Mouse (Mus musculus) CD8-positive naive resting alpha-beta T cell, adult 2 months (primary cell): ENCODE results near the gene Enho.

ENCODE experiments used
- DNase-seq, 2 experiments: peaks; one replicate each; pipeline ENCODE4 v3.0.0; 2022; ENCODE audit warnings: low read depth in 2 of 2, low spot score in 2 of 2

Enho gene

DNA sequence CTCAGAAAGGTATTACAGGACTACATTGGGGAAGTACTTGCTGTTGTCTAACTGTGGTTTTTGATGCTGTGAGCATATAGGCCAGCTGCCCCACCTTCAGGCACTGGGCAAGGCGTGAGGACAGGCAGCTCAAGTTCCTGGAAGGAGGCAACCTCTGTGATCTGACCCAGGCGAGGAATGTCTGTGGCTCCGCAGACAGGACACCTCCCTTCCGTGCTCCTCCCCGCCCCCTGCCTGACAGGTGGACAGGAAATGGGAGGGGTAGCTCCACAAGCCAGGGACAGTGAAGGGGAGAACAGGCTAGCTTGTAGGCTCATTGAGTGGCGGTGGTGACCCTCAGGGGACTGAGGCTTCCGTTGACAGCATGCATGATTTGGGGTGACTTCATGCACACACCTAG, 24.4 kb upstream of the Enho start:
- no peak for DNase-seq

DNA sequence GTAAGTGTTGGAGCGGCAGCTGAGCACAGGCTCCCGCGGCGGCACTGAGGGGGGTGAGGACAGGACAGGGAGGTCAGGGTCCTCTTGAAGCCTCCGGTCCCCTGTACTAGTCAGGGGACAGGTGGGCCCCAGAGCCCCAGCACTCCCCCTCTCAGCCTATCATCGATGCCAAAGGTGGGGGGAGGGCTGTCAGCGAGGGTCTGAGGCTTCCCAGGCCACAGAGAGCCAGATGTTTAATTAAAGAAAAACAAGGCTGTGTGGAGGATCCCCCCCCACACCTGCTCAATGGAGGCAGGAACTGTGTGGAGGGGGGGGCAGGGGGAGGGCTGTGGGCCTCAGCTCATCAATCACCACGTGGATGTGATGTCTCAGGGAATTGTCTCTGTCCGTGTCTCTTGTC, 23.5 kb upstream of the Enho start:
- DNase-seq = no peak

DNA sequence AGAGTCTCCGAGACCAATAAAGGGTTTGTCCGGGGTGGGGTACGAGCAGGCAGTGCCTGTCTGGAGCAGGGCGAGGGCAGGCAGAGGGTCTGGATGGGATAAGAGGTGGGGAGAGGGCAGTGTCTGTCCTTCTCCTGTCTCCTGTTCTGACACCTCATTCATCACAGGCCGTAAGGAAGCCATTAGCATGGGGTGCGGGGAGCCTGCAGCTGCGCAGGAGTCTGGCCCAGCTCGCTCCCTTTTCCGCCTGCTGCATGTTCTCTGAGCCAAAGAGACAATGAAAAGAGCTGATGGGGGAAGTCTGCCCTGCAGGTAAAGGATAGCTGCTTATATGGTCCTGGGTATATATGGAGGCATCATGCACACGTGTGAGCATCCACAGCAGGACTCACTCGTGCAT, 22.6 kb upstream of the Enho start:
- no peak for DNase-seq

DNA sequence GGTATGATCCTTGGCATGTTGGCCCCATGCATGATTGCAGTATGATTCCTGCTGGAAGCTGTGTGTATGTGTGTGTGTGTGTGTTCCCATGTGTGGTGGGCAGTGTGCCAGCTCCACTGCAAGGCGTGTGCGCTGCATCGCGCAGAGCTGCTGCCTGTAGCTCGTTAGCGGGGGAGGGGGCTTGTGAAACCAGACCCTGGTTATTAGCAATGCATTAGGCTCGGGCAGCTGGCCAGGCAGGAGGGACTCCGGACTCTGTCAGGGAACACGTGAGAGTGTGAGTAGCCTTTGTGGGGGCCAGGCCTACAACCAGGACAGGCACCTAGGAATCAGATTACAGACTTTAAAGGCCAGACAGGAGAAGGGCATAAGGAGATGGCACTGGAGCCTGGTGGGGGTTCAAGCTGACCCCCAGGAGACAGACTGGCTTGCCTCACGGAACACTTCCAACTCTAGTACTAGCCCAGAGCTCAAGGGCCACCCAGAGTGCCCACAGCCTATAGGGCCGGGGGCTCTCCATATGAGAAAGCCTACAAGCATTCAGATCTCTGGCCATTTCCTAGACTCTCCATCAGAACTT, 20.8 kb upstream of the Enho start:
- no peak for DNase-seq

DNA sequence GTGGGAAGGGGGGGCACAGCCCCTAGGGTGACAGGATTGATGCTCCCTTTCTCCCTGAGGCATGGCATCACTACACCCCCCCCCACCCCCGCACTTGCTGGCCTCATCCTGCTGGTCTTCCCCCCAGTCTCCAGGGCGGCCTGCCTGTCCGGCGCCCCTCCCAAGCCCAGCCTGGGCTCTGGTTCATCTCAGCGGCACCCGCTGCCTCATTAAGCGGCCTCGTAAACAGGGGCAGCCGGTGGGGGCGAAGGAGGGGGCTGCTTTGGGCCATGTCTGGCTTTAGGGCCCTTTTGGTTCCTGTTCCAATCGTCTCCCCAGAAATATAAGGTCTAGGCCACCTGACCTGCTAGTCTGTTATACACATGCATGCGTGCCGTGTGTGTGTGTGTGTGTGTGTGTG, 19.4 kb upstream of the Enho start:
- DNase-seq = no peak

DNA sequence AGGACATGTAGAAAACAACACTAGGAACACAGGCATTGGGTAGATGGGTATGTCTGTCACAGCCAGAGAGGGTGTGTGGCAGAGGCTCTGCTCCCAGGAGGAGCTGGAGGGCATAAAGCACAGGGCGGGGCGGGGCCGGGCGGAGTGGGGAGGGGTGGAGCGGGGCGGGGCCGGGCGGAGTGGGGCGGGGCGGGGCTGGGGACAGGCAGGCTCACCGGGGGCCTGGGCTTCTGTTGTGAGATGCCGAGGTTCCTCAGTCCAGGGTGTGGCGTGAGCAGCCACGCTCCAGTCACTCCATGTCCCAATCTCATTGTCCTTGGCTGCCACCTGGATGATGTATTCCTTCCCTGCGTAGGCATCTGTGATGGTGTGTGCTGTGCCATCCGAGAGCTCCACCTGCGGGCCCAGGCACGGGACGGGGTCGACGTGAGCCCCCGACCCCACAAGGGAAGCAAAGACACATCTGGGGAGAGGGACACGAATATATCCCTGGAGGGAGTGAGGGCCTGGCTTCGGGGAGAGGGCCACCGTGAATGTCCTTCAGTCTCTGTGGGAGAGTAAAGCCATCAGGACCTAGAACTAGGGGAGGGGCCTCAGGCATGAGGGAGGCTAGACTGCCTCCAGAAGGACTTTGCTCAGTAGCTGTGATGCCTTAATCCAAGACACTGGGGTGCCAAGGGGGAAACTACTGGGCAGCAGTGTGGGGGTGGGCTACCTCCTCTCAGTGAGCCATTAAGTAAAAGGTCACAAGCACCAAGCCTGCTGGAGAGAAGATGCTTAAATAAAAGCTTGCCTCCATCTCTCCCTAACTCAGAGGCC, 18.7 kb upstream of the Enho start:
- no peak for DNase-seq

DNA sequence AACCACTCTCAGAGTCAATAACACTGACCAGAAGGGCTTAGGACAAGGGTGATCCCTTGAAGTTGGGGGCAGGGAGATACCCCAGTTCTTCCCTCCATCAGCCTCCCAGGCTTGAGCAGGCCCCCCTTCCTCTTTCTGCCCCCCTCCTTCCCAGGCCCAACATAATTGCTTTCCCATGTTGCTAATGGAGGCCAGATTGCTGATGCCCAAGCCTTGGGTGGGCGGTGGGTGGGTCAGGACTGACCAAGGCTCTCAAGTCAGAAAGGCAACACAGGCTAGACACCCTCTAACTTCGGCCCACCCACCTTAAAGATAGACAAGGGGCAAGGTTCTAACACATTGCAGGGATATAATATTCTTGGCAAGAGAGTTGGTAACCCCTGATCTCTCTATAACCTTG, 15.4 kb upstream of the Enho start:
- no peak for DNase-seq

DNA sequence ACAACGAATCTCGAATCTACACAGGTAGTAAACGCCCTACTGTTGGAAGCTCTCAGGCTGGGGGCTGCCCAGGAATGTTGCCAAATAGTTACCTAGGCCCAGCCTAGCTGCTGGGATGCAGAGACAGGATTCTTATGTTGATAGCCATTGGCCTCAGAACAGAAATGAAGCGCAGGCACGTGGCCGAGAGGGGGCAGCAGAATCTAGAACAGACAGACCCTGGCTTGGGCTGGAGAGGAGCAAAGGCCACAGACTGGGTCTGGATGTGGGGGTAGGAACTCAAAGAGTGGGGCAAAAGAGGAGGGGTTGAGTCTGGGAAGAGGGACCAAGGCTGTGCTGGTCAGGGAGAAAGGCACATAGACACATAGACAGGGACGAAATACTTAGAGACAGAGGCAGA, 14.1 kb upstream of the Enho start:
- DNase-seq = no peak

DNA sequence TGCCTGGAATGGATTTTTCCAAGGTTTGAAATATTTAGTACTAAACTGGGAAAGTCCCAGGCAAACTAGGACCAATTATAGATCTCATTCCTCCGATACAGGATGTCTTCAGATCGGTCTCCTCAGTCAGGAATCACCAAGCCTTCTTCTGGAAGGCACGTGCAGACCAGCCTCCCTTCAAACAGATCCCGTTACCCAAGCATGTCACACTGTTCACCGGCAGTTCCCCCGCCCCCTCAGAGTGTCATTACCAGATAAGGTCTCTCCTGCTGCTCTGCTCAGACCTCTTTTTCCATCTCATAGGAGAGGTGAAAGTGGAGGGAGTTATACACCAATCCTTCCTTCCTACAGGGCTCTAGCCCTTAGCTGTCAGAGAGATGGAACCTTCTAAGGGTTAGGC, 13.6 kb upstream of the Enho start:
- no peak for DNase-seq

DNA sequence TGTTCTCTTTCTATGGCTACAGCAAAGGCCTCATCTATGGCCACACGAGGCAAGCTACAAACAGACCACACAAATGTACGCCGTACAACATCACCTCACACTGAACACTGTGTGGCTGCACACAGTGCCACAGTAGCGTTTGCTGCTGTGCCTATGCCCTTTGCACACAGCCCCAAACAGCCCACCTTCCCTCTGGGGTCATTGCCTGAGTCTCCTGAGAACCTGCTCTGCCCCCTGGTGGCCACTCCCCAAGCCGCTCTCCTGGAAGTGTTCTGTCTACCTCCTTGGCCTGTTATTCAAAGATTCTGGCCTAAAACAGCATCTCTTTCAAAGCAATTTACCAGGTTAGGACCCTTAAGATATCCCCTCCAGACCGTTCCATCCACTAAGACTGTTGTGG, 13.2 kb upstream of the Enho start:
- DNase-seq = peak; percentile 37 to 51

DNA sequence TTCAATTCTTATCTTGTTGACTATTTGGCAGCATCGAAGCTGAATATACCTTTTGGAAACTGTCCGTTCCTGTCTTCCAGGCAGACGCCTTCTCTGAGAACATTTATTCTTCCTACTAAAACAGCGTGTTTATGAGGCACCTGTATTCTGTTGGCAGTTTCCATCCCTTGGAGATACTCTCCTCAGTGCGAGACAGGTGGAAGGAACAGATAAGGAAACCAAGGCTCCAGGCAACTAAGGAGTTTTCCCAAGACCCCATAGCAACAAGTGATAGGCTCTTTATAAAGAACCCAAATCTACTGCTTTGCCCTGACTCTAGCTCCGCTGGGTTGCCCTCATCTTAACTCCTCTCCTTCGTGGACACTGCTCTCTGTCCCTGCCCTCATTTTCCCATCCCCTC, 8.5 kb upstream of the Enho start:
- no peak for DNase-seq

DNA sequence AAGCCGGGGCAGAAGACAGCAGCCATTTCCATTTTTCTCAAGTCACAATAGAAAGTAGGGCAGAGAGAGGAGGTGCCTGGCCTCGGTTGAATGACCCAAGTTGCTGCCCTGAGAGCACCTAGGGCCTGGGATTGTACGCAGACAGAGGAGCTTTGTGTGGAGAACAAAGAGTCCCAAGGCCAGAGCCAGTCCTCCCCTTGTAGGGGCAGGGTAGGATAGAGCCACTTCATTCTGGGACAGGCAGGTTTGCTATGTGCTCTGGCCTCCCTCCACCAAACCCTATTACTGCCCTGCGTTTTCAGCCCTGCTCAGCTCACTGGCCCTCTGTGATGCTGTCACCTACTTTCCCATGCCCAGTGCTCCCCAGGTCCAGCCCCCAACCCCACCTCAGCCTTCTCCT, 8.0 kb upstream of the Enho start:
- DNase-seq = no peak

DNA sequence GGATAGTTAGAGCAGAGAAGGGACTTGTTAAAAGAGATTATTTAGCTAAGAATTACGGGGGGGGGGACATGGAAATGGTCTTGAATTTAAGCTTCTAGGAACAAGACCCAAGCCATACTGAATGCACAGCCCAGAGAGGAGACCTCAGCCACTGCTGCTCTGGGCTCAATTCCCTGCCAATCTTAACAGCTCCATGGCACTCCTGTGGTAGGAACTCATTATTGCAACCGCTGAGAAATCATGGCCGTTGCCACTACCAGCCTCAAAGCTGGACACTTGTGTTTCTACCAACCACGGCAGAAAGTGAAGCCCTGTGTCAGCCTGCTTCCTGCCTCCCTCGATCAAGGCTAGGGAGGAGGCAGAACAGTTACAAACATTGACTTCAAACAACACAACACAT, 5.4 kb upstream of the Enho start:
- DNase-seq = no peak

DNA sequence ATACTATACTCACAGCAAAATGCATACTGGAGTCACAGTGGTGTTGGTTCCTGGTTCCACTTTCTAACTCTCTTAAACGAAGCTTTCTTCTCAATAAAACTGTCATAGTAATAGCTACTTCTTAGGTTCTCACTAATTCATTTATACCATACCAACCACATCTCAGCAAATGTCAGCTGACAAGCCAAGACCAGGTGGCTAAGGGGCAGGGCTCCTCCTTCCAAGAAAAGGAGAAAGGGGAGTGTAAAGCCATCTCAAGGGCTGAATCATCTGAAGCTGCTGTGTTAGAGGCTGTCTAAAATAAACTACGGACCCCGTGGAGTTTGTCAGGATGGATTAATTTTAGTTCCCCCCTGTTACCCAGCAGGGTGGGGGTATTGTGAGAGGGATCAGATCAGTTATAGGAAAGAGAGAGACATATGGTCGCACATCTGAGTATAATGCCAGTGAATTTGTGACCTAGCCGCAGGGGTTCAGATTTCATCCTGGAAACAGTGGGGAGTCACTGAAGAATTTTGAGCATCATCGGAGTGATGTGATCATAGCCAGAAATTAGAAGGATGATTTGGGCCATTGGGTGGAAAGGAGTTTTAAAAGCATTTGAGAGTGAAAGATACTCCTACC, 1.2 kb upstream of the Enho start:
- DNase-seq = no peak

DNA sequence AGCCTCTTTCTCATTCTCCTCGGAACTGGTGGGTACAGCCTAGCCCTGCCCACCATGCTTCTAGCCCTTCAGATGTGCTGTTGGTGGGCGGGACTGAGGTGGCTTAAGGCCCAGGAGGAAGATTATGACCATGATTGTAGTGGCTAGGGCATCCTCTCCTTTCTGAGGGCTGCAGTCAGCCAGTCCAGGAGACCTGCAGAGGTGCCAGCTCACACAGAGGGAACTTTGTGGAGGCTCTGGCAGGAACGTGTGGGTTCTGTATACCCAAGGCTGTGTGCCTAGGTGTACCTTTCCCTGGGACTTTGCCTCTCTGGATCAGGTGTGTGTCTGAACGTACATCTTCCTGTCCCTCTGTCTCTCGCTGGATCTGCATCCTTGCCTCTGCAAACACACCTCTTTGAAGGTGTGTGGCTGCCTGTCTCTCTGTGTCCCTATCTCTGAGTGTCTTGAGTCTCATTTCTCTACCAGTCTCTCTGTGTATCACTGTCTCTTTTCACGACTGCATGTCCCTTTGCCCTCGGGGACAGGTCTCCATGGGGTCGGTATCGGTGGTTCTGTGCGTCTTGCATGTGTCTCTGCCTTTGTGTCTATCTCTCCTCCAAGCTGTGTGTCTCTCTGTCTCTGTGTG, 796 bp downstream of the Enho start:
- peak in 1 of 2 experiments; percentile 11 for DNase-seq

DNA sequence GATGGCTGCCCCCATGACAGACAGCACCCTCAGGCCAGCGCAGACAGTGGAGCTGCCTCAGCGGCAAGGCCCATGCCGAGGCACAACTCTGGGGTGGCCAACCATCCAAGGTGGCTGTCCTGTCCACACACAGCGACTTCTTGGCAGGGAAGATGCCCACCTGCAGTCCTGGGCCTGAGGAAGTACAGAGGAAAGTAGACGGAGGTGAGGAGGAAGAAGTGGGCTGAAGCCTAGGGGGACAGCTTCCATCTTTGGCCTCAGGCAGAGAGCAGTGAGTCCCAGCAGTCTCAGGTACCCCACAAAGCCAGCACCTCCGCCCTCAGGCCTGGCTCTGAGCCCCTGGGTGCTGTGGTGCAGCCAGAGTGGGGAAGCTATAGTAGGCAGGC, 1.3 kb downstream of the Enho start:
- no peak for DNase-seq

DNA sequence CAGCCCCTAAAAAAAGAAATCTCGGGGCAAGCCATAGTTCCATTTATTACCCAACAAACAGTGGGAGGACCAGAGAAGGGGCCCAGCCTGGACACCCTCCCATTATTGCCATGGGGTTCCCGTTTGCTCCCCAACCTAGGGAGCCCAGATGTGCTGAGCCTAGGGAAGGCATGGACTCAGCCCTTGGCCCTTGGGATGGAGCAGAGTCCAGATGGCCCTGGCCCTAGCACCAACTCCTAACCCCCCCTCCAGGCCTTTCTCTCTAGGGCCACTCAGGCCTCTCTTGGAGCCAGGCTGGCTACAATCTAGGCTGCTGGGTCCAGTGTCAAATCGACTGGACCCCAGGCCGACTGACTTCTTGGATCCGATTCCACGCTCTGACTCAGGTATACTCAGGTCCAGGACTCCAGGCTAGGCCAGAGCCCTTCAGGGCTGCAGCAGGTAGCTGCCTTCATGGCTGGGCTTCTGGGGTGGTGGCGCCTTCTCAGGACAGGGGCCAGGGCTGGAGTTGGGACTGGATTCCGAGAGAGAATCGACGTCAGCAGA, 1.9 kb downstream of the Enho start:
- DNase-seq = no peak

DNA sequence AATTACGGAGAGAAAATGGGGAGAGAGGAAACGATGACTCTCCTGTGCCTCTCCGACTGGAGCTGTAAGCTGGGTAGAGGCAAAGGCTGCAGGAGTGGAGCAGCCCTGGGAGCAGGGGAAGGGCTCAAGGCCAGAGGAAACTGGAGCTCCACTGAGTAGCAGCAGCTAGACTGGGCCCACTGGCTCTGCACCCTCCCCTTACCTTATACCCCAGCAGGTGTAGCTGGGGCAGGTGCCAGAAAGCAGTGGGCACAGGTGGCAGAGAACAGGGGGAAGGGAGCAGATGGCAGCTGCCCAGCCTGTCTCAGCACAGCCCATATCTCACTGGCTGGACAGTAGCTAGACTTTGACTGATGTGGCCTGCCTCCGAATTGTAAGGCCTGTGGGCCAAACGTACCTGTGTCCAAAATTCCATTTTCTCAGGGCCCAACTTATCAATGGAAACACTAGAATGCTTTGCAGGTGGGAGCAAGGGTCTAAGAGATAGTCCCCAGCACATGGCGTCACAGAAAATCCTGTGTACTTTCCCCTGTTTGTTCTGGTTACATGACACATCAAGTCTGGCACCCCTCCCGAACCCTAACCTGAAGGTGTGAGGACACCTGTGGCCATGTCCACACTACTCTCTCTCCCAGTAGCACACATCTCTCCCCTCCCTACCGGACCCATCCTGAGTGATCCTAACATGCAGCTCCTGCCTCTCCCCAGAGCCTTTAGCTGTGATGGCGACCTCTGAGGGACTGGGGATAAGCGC, 3.1 kb downstream of the Enho start:
- DNase-seq = no peak

DNA sequence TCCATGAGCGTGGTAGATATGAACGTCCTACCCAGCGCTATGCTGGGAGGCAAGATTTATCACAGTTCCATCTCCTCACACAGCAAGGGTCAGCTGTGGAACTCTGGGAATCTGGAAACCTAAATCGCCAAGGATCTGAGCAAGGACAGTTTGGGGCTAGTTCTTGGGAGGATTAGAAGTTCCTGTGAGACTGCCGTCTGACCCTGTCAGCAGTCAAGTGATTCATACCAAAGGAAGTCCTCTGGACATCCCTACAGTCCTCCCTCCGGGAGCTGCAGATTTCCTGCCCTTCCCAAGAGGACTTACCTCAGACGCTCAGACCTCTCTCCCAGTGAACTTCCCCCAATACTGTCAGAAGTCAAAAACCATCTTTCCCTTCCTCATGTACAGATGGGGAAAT, 3.8 kb downstream of the Enho start:
- DNase-seq = no peak

DNA sequence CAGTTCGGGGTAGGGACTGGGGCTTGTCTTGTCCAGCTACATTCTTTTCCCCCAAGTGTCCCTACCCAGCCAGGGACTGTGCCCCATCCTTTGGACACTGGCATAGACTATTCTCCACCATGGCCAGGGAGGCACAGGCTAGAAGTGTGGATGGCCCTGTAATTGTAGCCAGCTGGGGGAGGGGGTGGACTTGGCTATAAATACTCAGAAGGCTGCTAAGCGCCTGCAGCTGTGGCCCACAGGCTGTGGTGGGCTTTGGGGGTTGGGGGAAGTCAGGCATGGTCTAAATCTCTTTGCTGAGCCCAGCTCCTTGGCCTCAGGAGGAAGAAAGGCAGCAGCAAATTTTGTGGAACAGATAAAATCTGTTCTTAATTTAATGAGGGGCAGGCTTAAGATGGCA, 4.2 kb downstream of the Enho start:
- DNase-seq = no peak

DNA sequence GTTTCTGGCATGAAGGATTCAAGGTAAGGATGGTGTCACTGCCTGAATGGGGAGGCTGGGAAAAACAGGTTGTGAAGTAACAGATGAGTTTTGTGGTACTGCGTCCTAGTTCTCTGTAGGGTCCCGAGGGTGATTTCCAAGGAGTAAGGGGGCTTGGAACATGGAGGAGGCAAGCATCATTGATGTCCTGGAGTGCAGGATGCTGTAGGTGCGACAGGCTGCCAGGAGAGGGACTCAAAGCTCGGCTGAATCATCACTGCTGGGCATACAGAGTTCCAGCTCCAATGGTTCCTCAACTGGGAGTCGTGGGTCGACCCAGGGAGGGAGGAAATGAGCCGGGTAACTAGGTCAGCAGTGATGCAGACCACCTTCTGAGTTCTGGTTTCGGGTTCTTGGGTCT, 4.9 kb downstream of the Enho start:
- no peak for DNase-seq
